Mouse (Mus musculus): ENCODE measurements at regions not wholly inside any gene's neighbourhood (a gene's known extent, or its start where the extent isn't known, plus 50 kb on each side); places are given as distances from the start of the nearest gene placed in this dataset.

GRCm38 (mm10) chr10:37211305-37211704 lies 72.6 kb upstream of the Marcks start:
- TF ChIP-seq POLR2A (IDR thresholded peaks at IDR 0.05; ENCODE audit: control insufficient read depth in 1 of 2, insufficient read depth in 1 of 2, low read depth in 1 of 2, low read length in 2 of 2, poor library complexity in 1 of 2) (no peak), GATA1 (IDR thresholded peaks at IDR 0.05; ENCODE audit: low read depth, low read length) (no peak), RCOR1 (IDR thresholded peaks at IDR 0.05; ENCODE audit: low read depth, low read length) (no peak), CTCF (IDR thresholded peaks at IDR 0.05 in 2 of 3, conservative IDR thresholded peaks at IDR 0.05 in 1 of 3; ENCODE audit: control insufficient read depth in 1 of 3, insufficient read depth in 1 of 3, low read depth in 2 of 3, low read length in 3 of 3, poor library complexity in 1 of 3, severe bottlenecking in 1 of 3) (no peak), UBTF (IDR thresholded peaks at IDR 0.05; ENCODE audit: borderline replicate concordance, insufficient read depth, low read depth, low read length) (no peak), MYB (IDR thresholded peaks at IDR 0.05; ENCODE audit: low read depth, low read length) (no peak), MEF2A (IDR thresholded peaks at IDR 0.05; ENCODE audit: extremely low read depth, insufficient replicate concordance, low read depth, low read length, poor library complexity, severe bottlenecking) (no peak), HCFC1 (IDR thresholded peaks at IDR 0.05; ENCODE audit: low read depth, low read length) (no peak), EP300 (IDR thresholded peaks at IDR 0.05; ENCODE audit: low read depth in 1 of 2, low read length in 2 of 2) (0 out of 4 replicates have a peak, but pooled peaks of 1 of the 2 experiments have one; percentile 32), NELFE (IDR thresholded peaks at IDR 0.05; ENCODE audit: low read depth, low read length) (no peak), E2F4 (IDR thresholded peaks at IDR 0.05; ENCODE audit: borderline replicate concordance, low read depth, low read length) (no peak), CHD2 (IDR thresholded peaks at IDR 0.05; ENCODE audit: low read length) (no peak), CHD1 (IDR thresholded peaks at IDR 0.05; ENCODE audit: low read depth, low read length) (no peak)
